In genomic region chr19:12567011-12567410, GRCm38 (mm10) we compare ENCODE assay signal across 20 mouse cellular contexts. TPM values are rescaled to one million over a fixed set of nuclear protein-coding genes. Genes with fewer than 3 reads are reported as not detected.
DNase-seq lines count a peak whose midpoint lies in the region; ATAC-seq and TF ChIP-seq lines count a peak whose summit lies in the region.
"Had no signal": no experiment of that assay in that cellular context is flagged by ENCODE, and none has a peak within 500 bp of the region (broad histone marks: within the 10 kb centered on the region; RNA-seq: fewer than 3 reads in every experiment).

No protein-coding gene starts in this region.

- no peak overlapping the region for H3K27ac ChIP-seq in kidney, postnatal 0 days
- H3K27ac ChIP-seq in kidney, embryonic 15.5 days: no peak overlapping the region
- H3K27ac ChIP-seq in midbrain, postnatal 0 days (ENCODE audit: low read depth, low read length): no peak overlapping the region
- no peak overlapping the region for H3K27ac ChIP-seq in midbrain, embryonic 10.5 days (replicated peaks)
- peak overlapping the region; percentile 38 for H3K27ac ChIP-seq in bone marrow macrophage, adult 2 months (ENCODE audit: insufficient read depth, low read depth, low read length)
- H3K27ac ChIP-seq: hindbrain, embryonic 13.5 days; liver, embryonic 14.5 days had no signal

- H3K4me3 ChIP-seq in kidney, postnatal 0 days (replicated peaks; ENCODE audit: low read depth, low read length): no peak overlapping the region
- no peak overlapping the region for H3K4me3 ChIP-seq in kidney, embryonic 15.5 days (replicated peaks)
- no peak overlapping the region for H3K4me3 ChIP-seq in midbrain, postnatal 0 days (ENCODE audit: low read depth, low read length)
- no peak overlapping the region for H3K4me3 ChIP-seq in midbrain, embryonic 10.5 days
- H3K4me3 ChIP-seq in bone marrow macrophage, adult 2 months (ENCODE audit: insufficient read depth, low read length): no peak overlapping the region
- H3K4me3 ChIP-seq: hindbrain, embryonic 13.5 days; megakaryocyte, embryonic 14.5 days had no signal

- WGBS in kidney, postnatal 0 days: 49% methylated on average over 4 of the region's 4 CpGs
- WGBS in kidney, embryonic 15.5 days: 63% methylated on average over 4 of the region's 4 CpGs
- WGBS in midbrain, postnatal 0 days: 42% methylated on average over 4 of the region's 4 CpGs
- 77% methylated on average over 4 of the region's 4 CpGs for WGBS in midbrain, embryonic 10.5 days

- H3K9ac ChIP-seq in kidney, postnatal 0 days (ENCODE audit: low read depth, low read length): no peak overlapping the region
- H3K9ac ChIP-seq in kidney, embryonic 15.5 days: no peak overlapping the region
- no peak overlapping the region for H3K9ac ChIP-seq in midbrain, postnatal 0 days (replicated peaks; ENCODE audit: low read length, poor library complexity, severe bottlenecking)
- H3K9ac ChIP-seq: hindbrain, embryonic 13.5 days; liver, embryonic 14.5 days had no signal

- no peak for ATAC-seq in kidney, postnatal 0 days (replicated peaks; ENCODE audit: low FRiP score, low read depth)
- no peak for ATAC-seq in kidney, embryonic 15.5 days (replicated peaks; ENCODE audit: low FRiP score)
- ATAC-seq in midbrain, postnatal 0 days (ENCODE audit: low FRiP score): no peak
- ATAC-seq in monocyte, adult 5-6 weeks (replicated peaks; ENCODE audit: insufficient number of reproducible peaks, low FRiP score, low TSS enrichment, poor library complexity, severe bottlenecking): peak; percentile 80
- ATAC-seq: intestine, embryonic 16.5 days had no signal

- DNase-seq in kidney, postnatal 0 days (ENCODE audit: low spot score): peak; percentile 19
- peak; percentile 16 for DNase-seq in midbrain, postnatal 0 days (ENCODE audit: low spot score)
- no peak for DNase-seq in midbrain, embryonic 10.5 days (ENCODE audit: low spot score)
- DNase-seq in frontal cortex, postnatal 10 days (ENCODE audit: low spot score in 2 of 2): no peak
- DNase-seq in thymus, postnatal 25 days: no peak
- DNase-seq: adrenal gland, postnatal 14 days; cerebellum, postnatal 14 days; kidney, postnatal 10 days; right cerebral cortex, postnatal 14 days had no signal

- H3K9me3 ChIP-seq in kidney, postnatal 0 days (replicated peaks; ENCODE audit: low read length): no peaks in the 10 kb centered on the region
- no peaks in the 10 kb centered on the region for H3K9me3 ChIP-seq in kidney, embryonic 15.5 days (replicated peaks)
- no peaks in the 10 kb centered on the region for H3K9me3 ChIP-seq in midbrain, postnatal 0 days (ENCODE audit: low read length)
- H3K9me3 ChIP-seq in midbrain, embryonic 10.5 days (replicated peaks): no peaks in the 10 kb centered on the region
- H3K9me3 ChIP-seq: hindbrain, embryonic 13.5 days; megakaryocyte, embryonic 14.5 days had no signal

- no peaks in the 10 kb centered on the region for H3K27me3 ChIP-seq in kidney, postnatal 0 days (ENCODE audit: insufficient read depth, low read length)
- no peaks in the 10 kb centered on the region for H3K27me3 ChIP-seq in kidney, embryonic 15.5 days
- H3K27me3 ChIP-seq in midbrain, postnatal 0 days (ENCODE audit: insufficient read depth, low read length): no peaks in the 10 kb centered on the region
- no peaks in the 10 kb centered on the region for H3K27me3 ChIP-seq in midbrain, embryonic 10.5 days (ENCODE audit: low read depth, poor library complexity, severe bottlenecking)
- H3K27me3 ChIP-seq: hindbrain, embryonic 13.5 days; megakaryocyte, embryonic 14.5 days had no signal

- no peaks in the 10 kb centered on the region for H3K36me3 ChIP-seq in kidney, postnatal 0 days (ENCODE audit: insufficient read depth, low read length)
- no peaks in the 10 kb centered on the region for H3K36me3 ChIP-seq in kidney, embryonic 15.5 days
- H3K36me3 ChIP-seq in midbrain, postnatal 0 days (ENCODE audit: insufficient read depth, low read length): no peaks in the 10 kb centered on the region
- no peaks in the 10 kb centered on the region for H3K36me3 ChIP-seq in midbrain, embryonic 10.5 days
- H3K36me3 ChIP-seq: hindbrain, embryonic 13.5 days had no signal

- no peak for TF ChIP-seq POLR2A in bone marrow macrophage, adult 2 months (IDR thresholded peaks at IDR 0.05; ENCODE audit: borderline replicate concordance, low read depth, low read length)

- no peaks in the 10 kb centered on the region for H3K4me1 ChIP-seq in kidney, postnatal 0 days (replicated peaks; ENCODE audit: insufficient read depth, low read length)
- H3K4me1 ChIP-seq in kidney, embryonic 15.5 days: no peaks in the 10 kb centered on the region
- no peaks in the 10 kb centered on the region for H3K4me1 ChIP-seq in midbrain, postnatal 0 days (ENCODE audit: insufficient read depth, low read length)
- no peaks in the 10 kb centered on the region for H3K4me1 ChIP-seq in midbrain, embryonic 10.5 days
- H3K4me1 ChIP-seq in bone marrow macrophage, adult 2 months (ENCODE audit: control insufficient read depth, insufficient read depth, low read length): peaks cover 40% of the 10 kb centered on the region
- H3K4me1 ChIP-seq: hindbrain, embryonic 13.5 days had no signal

- no peak for TF ChIP-seq CTCF in kidney, postnatal 0 days (IDR thresholded peaks at IDR 0.05; ENCODE audit: low read depth)
- no peak for TF ChIP-seq CTCF in midbrain, postnatal 0 days (IDR thresholded peaks at IDR 0.05)
- no peak for TF ChIP-seq CTCF in bone marrow macrophage, adult 2 months (IDR thresholded peaks at IDR 0.05; ENCODE audit: low read depth, low read length)

- H3K4me2 ChIP-seq in kidney, postnatal 0 days (ENCODE audit: low read length): no peak overlapping the region
- no peak overlapping the region for H3K4me2 ChIP-seq in kidney, embryonic 15.5 days
- no peak overlapping the region for H3K4me2 ChIP-seq in midbrain, postnatal 0 days (ENCODE audit: low read depth, low read length, poor library complexity, severe bottlenecking)
- H3K4me2 ChIP-seq: hindbrain, embryonic 13.5 days had no signal

RNA-seq across cellular contexts. Expression of gene Fam111a, which starts 21.5 kb away (rescaled TPM):
- 10.7 and 14.6 TPM in 2 replicates for polyA plus RNA-seq in kidney, postnatal 0 days (2015; fragmentation: Nextera tagmentation; extraction: Ambion mirVana)
- 25.3 and 26.3 TPM in 2 replicates for polyA plus RNA-seq in kidney, embryonic 15.5 days (2015; fragmentation: Nextera tagmentation; extraction: Ambion mirVana)
- 2.3 and 4.2 TPM in 2 replicates for total RNA-seq in midbrain, postnatal 0 days (2014; rRNA removed)
- polyA plus RNA-seq in midbrain, postnatal 0 days (2015; fragmentation: Nextera tagmentation; extraction: Ambion mirVana): 2.4 and 2.7 TPM in 2 replicates
- 20.9 and 21.0 TPM in 2 replicates for polyA plus RNA-seq in midbrain, embryonic 10.5 days (2016; fragmentation: Nextera tagmentation; extraction: Ambion mirVana)
- polyA plus RNA-seq in bone marrow macrophage, adult 2 months (2012; ENCODE audit: insufficient read depth, insufficient read length, missing spikeins): 101 and 108 TPM in 2 replicates
- 148 to 161 TPM (median 159 TPM) in 3 replicates for total RNA-seq in monocyte, adult 5-6 weeks (2017)

RNA-seq across cellular contexts. Expression of gene Gm4952, which starts 32.8 kb away (rescaled TPM):
- polyA plus RNA-seq in kidney, postnatal 0 days (2015; fragmentation: Nextera tagmentation; extraction: Ambion mirVana): 0.33 and 0.46 TPM in 2 replicates
- polyA plus RNA-seq in kidney, embryonic 15.5 days (2015; fragmentation: Nextera tagmentation; extraction: Ambion mirVana): 0.23 and 0.27 TPM in 2 replicates
- 0.16 and 2.5 TPM in 2 replicates for total RNA-seq in midbrain, postnatal 0 days (2014; rRNA removed)
- 0.28 and 0.52 TPM in 2 replicates for polyA plus RNA-seq in midbrain, postnatal 0 days (2015; fragmentation: Nextera tagmentation; extraction: Ambion mirVana)
- polyA plus RNA-seq in midbrain, embryonic 10.5 days (2016; fragmentation: Nextera tagmentation; extraction: Ambion mirVana): not detected in 2 replicates
- not detected in 2 replicates for polyA plus RNA-seq in bone marrow macrophage, adult 2 months (2012; ENCODE audit: insufficient read depth, insufficient read length, missing spikeins)
- not detected in 3 replicates for total RNA-seq in monocyte, adult 5-6 weeks (2017)
- total RNA-seq: ES-E14 had no signal
- polyA plus RNA-seq: C2C12; heart, embryonic 14.5 days; stomach, embryonic 14.5 days had no signal

Comparison
In these comparisons a context has a peak if more than half of its experiments do, and no peak if none do; other contexts are left out.
1. DNase-seq: peak in kidney, postnatal 0 days (single experiment) and midbrain, postnatal 0 days (single experiment); none in midbrain, embryonic 10.5 days (single experiment), frontal cortex, postnatal 10 days (0 of 2) and thymus, postnatal 25 days (single experiment).